Mouse (Mus musculus) limb, embryonic 15.5 days (tissue): Measurements from ENCODE around the gene Olfr1371. TPM values are rescaled to one million over a fixed set of nuclear protein-coding genes. Genes with fewer than 3 reads are reported as not detected.

ENCODE experiments used
- ATAC-seq: fragments of 200-750 bp; cut with Nextera tagmentation; 2 replicates; pipeline ENCODE4 v1.8.0; 2017; ENCODE audit warnings: low read depth, moderate TSS enrichment; ENCODE audit not compliant: insufficient number of reproducible peaks, low FRiP score, low TSS enrichment
- H3K27ac ChIP-seq: fragments of 300-500 bp; sonication (generic); 2 replicates; pipeline ENCODE4 v1.5.1; 2015; ENCODE audit warnings: moderate library complexity, mild to moderate bottlenecking, inconsistent platforms
- H3K27me3 ChIP-seq: fragments of 300-500 bp; sonication (generic); 2 replicates; pipeline ENCODE4 v1.6.1; 2015; ENCODE audit warnings: inconsistent platforms
- H3K36me3 ChIP-seq: fragments of 300-500 bp; sonication (generic); 2 replicates; pipeline ENCODE4 v1.6.1; 2015; ENCODE audit warnings: inconsistent platforms
- H3K4me1 ChIP-seq: fragments of 300-500 bp; sonication (generic); 2 replicates; pipeline ENCODE4 v1.6.1; 2015; ENCODE audit warnings: inconsistent platforms
- H3K4me2 ChIP-seq: fragments of 300-500 bp; sonication (generic); 2 replicates; pipeline ENCODE4 v1.6.1; 2015; ENCODE audit warnings: mild to moderate bottlenecking, inconsistent platforms
- H3K4me3 ChIP-seq: fragments of 300-500 bp; sonication (generic); 2 replicates; pipeline ENCODE4 v1.5.1; 2015; ENCODE audit warnings: mild to moderate bottlenecking, inconsistent platforms
- H3K9ac ChIP-seq: fragments of 300-500 bp; sonication (generic); 2 replicates; pipeline ENCODE4 v1.6.1; 2015; ENCODE audit warnings: inconsistent platforms
- H3K9me3 ChIP-seq: fragments of 300-500 bp; sonication (generic); 2 replicates; pipeline ENCODE4 v1.6.1; 2016; ENCODE audit warnings: inconsistent platforms
- WGBS: fragments of 180-500 bp; shearing (Covaris S2); methylation state at CpG from one replicate; pipeline ENCODE4 v1.1.7; 2015; 5-methylcytosine and 5-hydroxymethylcytosine counted together
- polyA plus RNA-seq: library from polyadenylated mRNA; unstranded; fragments of >200 nt; fragmentation: Nextera tagmentation; extraction: Ambion mirVana; gene quantifications from 2 replicates; pipeline ENCODE4 v1.2.1, GENCODE M21; 2015

Gene Olfr1371
- polyA plus RNA-seq, 1 experiment from 2014 or later: not detected

DNA sequence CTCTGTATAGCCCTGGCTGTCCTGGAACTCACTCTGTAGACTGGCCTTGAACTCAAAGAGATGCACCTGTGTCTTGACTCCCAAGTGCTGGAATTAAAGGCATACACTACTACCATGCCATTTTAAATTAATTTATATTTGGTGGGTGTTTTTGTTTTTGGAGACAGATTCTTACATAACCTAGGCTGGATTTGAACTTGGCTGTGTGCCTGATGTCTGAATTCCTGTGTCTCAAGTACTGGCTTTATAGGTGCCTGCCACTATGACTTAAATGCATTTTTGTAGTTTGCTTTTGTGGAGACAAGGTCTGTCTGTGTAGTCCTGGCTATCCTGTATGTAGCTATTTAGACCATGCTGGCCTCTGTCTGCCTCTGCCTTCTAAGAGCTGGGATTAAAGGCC, 20.7 kb upstream of the Olfr1371 start:
- no peaks in the 10 kb centered on the region for H3K9me3 ChIP-seq
- no peak overlapping the region for H3K4me2 ChIP-seq
- no peaks in the 10 kb centered on the region for H3K27me3 ChIP-seq
- H3K27ac ChIP-seq: no peak overlapping the region
- ATAC-seq: no peak
- H3K4me3 ChIP-seq: no peak overlapping the region
- H3K9ac ChIP-seq: no peak overlapping the region
- H3K4me1 ChIP-seq: peaks cover 16% of the 10 kb centered on the region
- peaks cover 24% of the 10 kb centered on the region for H3K36me3 ChIP-seq

DNA sequence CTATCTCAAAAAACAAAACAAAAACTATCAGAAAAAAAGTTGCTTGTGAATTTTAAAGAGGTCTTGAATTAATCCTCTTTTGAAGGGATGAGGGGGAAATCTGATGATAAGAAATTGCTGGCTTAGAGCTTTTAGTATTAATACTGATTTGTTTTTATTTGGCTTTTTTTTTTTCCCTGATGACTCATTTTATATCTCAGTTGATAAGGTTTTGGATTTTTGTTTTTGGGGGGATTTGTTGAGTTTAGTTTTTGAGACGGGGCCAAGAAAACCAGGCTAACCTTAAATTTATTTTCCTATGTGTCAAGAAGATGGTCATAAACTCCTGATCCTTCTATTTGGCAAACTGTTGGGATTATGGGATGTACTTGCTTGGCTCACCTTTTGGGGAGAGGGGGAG, 20.1 kb upstream of the Olfr1371 start:
- H3K4me1 ChIP-seq: peaks cover 16% of the 10 kb centered on the region
- no peak overlapping the region for H3K27ac ChIP-seq
- H3K4me2 ChIP-seq: peak overlapping the region; percentile 54
- no peaks in the 10 kb centered on the region for H3K27me3 ChIP-seq
- no peak overlapping the region for H3K4me3 ChIP-seq
- ATAC-seq: no peak
- no peak overlapping the region for H3K9ac ChIP-seq
- peaks cover 18% of the 10 kb centered on the region for H3K36me3 ChIP-seq
- 90% methylated on average over 1 of the region's 1 CpGs for WGBS
- H3K9me3 ChIP-seq: no peaks in the 10 kb centered on the region

DNA sequence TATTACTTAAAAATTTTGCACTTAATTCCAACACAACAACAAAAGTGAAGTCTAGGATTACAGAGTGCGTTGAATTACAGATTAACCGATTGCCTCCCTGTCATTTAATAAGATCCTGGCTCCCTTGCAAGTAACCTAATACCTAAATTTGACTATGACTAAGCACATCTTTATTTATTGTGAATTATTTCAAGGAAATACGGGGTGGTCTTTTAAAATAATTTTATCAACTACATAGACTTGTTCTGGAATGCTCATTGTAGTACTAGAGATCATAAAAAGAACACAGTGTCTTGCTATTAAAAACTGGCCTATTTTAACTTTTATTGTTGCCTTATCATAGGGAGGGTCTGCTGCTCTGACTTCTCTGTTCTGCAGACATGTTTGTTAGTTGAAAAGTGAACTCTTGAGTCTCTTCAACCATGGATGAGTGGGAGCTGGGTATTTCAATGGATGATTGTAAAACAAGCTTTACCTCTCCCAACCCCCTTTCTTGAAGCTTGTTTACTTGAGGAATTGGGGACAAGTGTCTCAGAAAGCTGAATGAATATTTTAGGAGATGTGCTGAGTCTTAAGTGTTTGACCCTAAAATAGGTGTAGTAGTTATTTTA, 19.4 kb upstream of the Olfr1371 start:
- H3K4me2 ChIP-seq: peak overlapping the region; percentile 54
- H3K27me3 ChIP-seq: no peaks in the 10 kb centered on the region
- peaks cover 16% of the 10 kb centered on the region for H3K4me1 ChIP-seq
- no peak for ATAC-seq
- 17% methylated on average over 3 of the region's 3 CpGs for WGBS
- H3K27ac ChIP-seq: no peak overlapping the region
- H3K9me3 ChIP-seq: no peaks in the 10 kb centered on the region
- H3K4me3 ChIP-seq: peak overlapping the region; percentile 92
- peaks cover 11% of the 10 kb centered on the region for H3K36me3 ChIP-seq
- no peak overlapping the region for H3K9ac ChIP-seq

DNA sequence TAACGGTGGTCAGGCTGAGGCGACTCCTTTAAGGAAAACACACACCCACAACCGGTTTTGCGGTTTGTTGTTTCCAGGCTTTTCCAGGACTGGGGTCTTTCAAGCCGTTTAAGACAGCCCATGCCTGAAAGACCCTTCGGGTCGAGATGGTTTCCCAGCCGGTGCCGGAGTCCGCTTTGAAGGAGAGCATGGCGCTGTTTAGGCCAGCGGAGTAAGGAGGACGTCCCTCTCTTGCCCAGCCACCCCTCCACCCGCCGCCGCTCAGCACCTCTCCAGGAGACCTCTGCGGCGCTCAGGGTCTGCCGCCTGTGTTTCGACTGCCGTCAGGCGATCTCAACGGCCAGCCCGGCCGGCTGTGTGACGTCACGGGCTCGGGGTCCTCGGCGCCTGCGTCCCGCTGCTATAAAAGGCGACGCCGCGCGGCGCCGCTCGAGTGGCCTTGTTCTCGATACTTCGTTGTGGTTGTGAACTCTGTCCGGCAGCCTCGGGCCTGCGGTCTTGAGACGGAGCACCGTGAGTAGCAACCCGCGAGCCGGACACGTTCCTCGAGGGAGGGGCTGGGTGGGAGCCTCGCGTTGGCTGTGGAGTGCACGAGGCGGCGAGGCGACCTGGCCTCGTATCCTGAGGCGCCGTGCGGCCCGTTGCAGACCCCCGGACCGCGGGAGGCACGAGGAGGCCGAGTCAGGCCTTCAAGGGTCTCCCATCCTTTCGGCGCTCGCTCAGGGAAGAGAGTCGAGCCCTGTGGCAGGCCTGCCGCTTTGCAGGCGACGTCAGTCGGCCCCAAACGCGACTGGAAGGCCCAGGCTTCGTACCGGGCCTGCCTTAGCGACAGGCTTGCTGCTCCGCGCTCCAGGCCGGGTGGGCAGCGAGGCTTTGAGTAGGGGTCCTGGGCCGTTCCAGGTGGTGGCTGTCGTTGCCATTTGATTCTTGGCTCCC, 18.1 kb upstream of the Olfr1371 start, which contains the start of gene Skp1a:
Skp1a (plus strand) TSS at position 390 of the 936 bp plus-strand sequence.
- Histone ChIP-seq H3K4me3 (peak within 1 kb of the TSS; percentile 92), H3K4me2 (peak within 1 kb of the TSS; percentile 54), H3K9me3 (no peaks in the 10 kb centered on the region), H3K9ac (peak within 1 kb of the TSS; percentile 98), H3K27ac (peak within 1 kb of the TSS; percentile 97), H3K27me3 (no peaks in the 10 kb centered on the region), H3K36me3 (no peaks in the 10 kb centered on the region), H3K4me1 (peaks cover 16% of the 10 kb centered on the region)
- ATAC-seq: peak; percentile 83
- WGBS: under 1% methylated on average over 87 of the region's 87 CpGs

DNA sequence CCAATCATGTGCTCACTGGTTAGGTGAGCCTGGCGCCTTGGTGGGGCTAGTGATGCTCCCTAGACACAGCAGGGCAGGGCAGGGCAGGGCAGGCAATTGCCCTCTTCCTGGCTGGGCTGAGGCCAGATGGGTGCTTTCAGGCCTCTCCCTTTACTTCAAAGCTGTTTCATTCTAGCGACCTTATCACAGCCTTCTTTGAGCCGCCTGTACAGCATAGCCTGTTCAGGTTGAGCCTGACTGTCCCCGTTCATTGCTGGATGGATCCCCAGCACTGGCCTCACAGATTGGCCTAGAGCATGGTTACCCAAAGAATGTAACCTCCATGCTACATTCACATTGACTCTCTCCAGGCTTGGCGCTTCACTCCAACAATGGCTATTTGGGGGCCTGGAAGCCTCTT, 16.9 kb upstream of the Olfr1371 start:
- WGBS: 53% methylated on average over 5 of the region's 5 CpGs
- Histone ChIP-seq H3K27ac (0 out of 2 replicates have a peak overlapping the region, but pooled peaks have one; percentile 97), H3K9ac (no peak overlapping the region)

DNA sequence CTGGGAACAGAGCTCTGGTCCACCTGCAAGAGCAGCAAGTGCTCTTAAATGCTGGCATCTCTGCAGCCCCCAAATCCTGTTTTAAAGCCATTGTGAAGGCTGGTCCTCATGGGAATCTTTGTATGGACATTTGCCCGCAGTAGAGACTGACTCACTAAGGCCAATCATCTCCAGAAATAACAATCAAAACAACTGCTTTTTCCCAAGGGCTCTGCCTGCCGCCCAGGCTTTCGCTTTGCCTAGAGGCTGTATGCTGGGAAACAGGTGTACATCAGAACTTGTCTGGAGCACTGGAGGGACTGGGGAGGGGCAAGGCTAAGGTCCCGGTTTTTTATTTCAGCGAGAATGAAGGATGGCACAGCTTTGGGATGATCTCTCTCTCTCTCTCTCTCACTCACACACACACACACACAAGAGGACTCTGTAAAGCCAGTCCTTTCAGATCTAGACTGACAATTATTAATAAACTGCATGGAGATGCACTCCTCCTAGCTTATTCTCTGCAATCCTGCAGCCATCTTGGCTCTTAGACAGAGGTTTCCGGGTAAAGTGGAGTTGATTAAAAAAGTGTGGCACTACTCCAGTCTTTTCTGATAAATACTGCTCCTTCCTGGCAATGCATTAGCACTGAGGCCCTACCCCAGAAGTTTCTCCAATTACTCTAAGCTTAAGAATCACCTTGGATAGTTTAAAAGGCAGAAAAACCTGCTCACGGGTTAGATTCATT, 15.1 kb upstream of the Olfr1371 start:
- no peaks in the 10 kb centered on the region for H3K9me3 ChIP-seq
- H3K4me1 ChIP-seq: peaks cover 13% of the 10 kb centered on the region; the same call in 1 of the 2 replicates
- H3K9ac ChIP-seq: no peak overlapping the region
- H3K27ac ChIP-seq: no peak overlapping the region
- whole genome bisulfite sequencing: 69% methylated on average over 7 of the region's 7 CpGs
- no peak for ATAC-seq
- no peaks in the 10 kb centered on the region for H3K36me3 ChIP-seq
- H3K4me2 ChIP-seq: no peak overlapping the region
- H3K27me3 ChIP-seq: no peaks in the 10 kb centered on the region
- H3K4me3 ChIP-seq: no peak overlapping the region

More for the DNA sequence above, 16.9 kb upstream of the Olfr1371 start:
- H3K27me3 ChIP-seq: no peaks in the 10 kb centered on the region
- no peaks in the 10 kb centered on the region for H3K36me3 ChIP-seq
- no peaks in the 10 kb centered on the region for H3K9me3 ChIP-seq
- no peak for ATAC-seq
- H3K4me2 ChIP-seq: peak overlapping the region; percentile 37
- peaks cover 16% of the 10 kb centered on the region for H3K4me1 ChIP-seq
- H3K4me3 ChIP-seq: peak overlapping the region; percentile 92

DNA sequence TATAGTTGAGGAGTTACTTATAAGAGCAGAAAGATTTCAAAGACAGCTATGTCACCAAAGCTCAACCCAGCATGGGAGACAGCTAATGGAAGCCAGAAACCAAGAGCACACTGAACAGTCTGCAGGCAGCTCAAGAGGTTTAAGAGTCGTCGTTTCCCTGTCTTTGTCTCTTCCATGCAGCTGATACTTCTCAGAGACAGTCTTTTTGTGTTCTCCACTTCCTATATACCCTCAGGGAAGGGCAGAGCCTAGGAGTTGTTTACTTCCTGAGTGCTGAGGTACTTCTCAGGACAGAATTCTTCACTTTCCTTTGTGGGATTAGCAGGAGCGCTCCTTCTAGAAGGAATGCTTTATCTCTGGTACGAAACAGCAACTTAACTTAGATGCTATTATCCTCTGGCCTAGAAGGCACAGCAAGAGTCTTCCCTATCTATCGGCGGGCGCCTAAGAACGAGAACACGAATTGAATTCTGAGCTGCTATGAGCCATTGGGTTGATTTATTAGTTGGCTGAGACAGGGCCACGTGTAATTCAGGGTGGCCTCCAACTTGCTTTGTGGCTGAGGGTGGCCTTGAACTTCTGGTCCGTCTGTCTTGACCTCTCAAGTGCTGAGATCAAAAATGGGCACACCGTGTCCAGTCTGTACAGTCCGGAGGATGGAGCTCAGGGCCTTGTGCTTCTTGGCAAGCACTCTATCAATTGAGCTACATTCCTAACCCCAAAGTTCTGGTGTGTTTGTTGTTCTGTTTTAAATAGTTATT, 13.9 kb upstream of the Olfr1371 start:
- Histone ChIP-seq H3K9me3 (no peaks in the 10 kb centered on the region), H3K27ac (no peak overlapping the region), H3K27me3 (no peaks in the 10 kb centered on the region), H3K9ac (no peak overlapping the region), H3K36me3 (no peaks in the 10 kb centered on the region), H3K4me1 (peaks cover 7% of the 10 kb centered on the region; the same call in 1 of the 2 replicates), H3K4me2 (no peak overlapping the region), H3K4me3 (no peak overlapping the region)
- ATAC-seq: no peak
- WGBS: 76% methylated on average over 13 of the region's 13 CpGs

DNA sequence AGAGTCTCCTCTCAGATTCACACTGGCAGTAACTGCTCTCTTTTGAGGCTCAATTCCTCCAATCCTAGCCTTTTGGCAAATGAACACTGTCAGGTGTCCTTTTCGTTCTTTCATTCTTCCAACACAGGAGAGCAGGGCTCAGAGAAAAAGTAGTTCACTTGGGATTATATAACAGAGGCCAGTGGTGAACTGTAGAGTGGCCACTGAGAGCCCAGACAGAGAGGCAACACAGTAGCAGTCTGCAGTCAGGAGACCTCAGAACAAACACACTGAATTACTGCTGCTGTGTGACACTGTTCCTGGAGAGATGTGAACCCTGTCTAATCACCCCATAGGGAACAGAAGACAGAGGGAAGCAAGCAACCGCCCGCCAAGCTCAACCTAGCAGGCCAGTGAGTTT, 13.3 kb upstream of the Olfr1371 start:
- WGBS: 62% methylated on average over 3 of the region's 3 CpGs
- no peak for ATAC-seq
- Histone ChIP-seq H3K27ac (no peak overlapping the region), H3K4me1 (peaks cover 7% of the 10 kb centered on the region; the same call in 1 of the 2 replicates), H3K36me3 (no peaks in the 10 kb centered on the region), H3K4me3 (no peak overlapping the region), H3K27me3 (no peaks in the 10 kb centered on the region), H3K4me2 (no peak overlapping the region), H3K9me3 (no peaks in the 10 kb centered on the region), H3K9ac (no peak overlapping the region)

DNA sequence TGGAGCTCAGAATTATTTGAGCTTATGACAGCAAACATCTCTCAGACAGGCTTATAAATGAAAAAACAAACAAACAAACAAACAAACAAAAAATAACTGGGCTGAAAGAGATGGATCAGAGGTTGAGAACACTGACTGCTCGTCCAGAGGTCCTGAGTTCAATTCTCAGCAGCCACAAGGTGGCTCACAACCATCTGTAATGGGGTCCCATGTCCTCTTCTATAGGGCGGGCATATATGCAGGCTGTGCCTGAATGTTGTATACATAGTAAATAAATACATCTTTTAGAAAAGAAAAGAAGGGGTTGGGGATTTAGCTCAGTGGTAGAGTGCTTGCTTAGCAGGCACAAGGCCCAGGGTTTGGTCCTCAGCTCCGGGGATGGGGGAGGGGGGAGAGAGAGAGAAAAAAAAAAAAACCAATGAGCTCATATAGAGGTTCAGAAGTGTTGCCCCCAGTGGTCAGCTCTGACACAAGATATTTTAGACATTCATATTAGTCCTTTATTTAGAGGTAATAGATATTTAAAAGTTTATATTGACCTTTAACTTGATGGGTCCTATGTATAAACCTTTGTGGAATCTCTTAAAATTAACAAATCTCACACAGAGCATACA, 12.3 kb upstream of the Olfr1371 start:
- Histone ChIP-seq H3K36me3 (no peaks in the 10 kb centered on the region), H3K4me3 (no peak overlapping the region), H3K4me2 (no peak overlapping the region), H3K9me3 (no peaks in the 10 kb centered on the region), H3K27me3 (no peaks in the 10 kb centered on the region), H3K9ac (no peak overlapping the region), H3K4me1 (peaks cover 6% of the 10 kb centered on the region; the same call in 1 of the 2 replicates), H3K27ac (no peak overlapping the region)
- ATAC-seq: no peak
- WGBS: 55% methylated on average over 3 of the region's 3 CpGs

DNA sequence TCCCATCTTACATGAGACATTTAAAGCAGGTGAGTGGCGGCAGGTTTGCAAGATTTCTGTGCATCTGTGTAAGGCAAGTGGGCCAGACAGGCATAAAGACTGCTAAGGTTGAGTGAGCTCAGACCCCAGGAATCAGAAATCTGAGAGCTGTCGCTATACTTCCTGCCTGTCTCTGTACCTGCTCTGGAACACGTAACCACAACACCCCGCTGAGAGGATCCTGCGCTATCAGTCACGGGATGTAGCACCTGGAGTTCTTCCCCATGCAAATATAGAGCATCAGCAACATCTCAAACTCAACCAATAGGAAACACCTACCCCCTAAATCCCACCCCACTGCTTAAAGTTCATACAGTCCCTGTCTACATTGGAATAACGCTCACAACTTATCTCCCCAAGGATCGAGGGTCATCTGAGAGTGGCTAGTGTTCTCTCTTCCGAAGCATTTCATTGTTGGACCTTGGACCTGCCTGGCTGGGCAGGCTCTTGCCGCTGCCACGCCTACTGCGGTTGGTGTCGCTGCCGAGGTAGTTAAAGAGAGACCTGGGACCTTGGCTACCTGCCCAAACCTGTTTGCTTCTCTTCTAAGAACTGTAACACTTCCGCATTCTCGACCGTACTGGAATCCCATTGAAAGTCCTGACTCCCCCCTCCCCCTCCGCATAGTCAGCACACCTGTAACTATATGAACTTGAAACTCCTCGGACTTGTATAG, 10.3 kb upstream of the Olfr1371 start:
- WGBS: 11% methylated on average over 19 of the region's 19 CpGs
- no peaks in the 10 kb centered on the region for H3K27me3 ChIP-seq
- no peaks in the 10 kb centered on the region; the same call in 1 of the 2 replicates for H3K4me1 ChIP-seq
- peak overlapping the region; percentile 35 for H3K4me2 ChIP-seq
- H3K9me3 ChIP-seq: no peaks in the 10 kb centered on the region
- no peaks in the 10 kb centered on the region for H3K36me3 ChIP-seq
- H3K4me3 ChIP-seq: peak overlapping the region; percentile 26; the same call in 1 of the 2 replicates
- 0 out of 2 replicates have a peak, but pooled peaks have one; percentile 36 for ATAC-seq
- H3K9ac ChIP-seq: no peak overlapping the region
- no peak overlapping the region for H3K27ac ChIP-seq
